Mouse (Mus musculus): ENCODE data around the gene Hist2h3b.
A peak's percentile ranks its signal among the peaks of the same experiment; 100 is the strongest.

Hist2h3b gene

GRCm38 (mm10) chr3:96268051-96268775, at the start of gene Hist2h3b:
Gene Hist2h3b (plus strand): TSS chr3:96268654.
- peak; percentile 98 for DNase-seq (ENCODE audit: low read depth, low spot score)

DNA sequence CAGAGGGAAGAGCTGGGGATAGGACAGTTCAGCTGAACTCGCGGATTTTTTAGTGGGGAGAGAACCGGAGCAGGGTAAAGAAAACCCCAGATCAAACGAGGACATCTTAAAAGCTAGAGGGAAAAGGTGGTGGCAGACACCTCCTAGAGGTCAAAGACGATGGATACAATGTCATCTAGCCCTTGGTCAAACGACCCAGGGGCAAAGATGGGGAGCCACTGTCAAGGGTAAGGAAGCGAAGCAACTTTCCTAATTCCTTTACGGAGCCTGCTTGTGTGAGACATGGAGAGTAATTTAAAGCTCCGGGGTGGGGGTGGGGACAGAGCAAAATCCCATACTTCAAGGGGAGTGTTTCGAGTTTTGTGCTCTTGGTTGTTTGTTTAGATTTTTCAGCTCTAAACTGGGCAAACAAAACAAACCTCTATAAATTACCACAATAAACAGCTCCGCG, 49.2 kb upstream of the Hist2h3b start:
- peak; percentile 55 for DNase-seq (ENCODE audit: low read depth, low spot score)

GRCm38 (mm10) chr3:96219661-96220130, 48.8 kb upstream of the Hist2h3b start, which contains the start of the genes Bola1 and Hist2h2ab:
Gene Bola1 (minus strand): TSS chr3:96219709.
Gene Hist2h2ab (plus strand): TSS chr3:96219865.
- DNase-seq (ENCODE audit: low read depth, low spot score): peak; percentile 98

DNA sequence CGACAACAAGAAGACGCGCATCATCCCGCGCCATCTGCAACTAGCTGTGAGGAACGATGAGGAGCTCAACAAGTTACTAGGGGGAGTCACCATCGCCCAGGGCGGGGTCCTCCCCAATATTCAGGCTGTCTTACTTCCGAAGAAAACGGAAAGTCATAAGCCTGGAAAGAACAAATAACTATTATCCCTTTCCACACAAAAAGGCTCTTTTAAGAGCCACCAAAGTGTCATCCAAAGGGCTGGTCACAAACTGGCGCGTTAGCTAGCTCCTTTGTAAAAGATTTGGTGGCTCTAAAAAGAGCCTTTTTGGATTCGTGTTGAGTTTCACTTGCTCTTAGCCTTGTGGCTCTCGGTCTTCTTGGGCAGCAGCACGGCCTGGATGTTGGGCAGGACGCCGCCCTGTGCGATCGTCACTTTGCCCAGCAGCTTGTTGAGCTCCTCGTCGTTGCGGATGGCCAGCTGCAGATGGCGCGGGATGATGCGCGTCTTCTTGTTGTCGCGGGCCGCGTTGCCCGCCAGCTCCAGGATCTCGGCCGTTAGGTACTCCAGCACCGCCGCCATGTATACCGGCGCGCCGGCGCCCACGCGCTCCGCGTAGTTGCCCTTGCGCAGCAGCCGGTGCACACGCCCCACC, 48.2 kb upstream of the Hist2h3b start:
- peak; percentile 47 for DNase-seq (ENCODE audit: low read depth, low spot score)

DNA sequence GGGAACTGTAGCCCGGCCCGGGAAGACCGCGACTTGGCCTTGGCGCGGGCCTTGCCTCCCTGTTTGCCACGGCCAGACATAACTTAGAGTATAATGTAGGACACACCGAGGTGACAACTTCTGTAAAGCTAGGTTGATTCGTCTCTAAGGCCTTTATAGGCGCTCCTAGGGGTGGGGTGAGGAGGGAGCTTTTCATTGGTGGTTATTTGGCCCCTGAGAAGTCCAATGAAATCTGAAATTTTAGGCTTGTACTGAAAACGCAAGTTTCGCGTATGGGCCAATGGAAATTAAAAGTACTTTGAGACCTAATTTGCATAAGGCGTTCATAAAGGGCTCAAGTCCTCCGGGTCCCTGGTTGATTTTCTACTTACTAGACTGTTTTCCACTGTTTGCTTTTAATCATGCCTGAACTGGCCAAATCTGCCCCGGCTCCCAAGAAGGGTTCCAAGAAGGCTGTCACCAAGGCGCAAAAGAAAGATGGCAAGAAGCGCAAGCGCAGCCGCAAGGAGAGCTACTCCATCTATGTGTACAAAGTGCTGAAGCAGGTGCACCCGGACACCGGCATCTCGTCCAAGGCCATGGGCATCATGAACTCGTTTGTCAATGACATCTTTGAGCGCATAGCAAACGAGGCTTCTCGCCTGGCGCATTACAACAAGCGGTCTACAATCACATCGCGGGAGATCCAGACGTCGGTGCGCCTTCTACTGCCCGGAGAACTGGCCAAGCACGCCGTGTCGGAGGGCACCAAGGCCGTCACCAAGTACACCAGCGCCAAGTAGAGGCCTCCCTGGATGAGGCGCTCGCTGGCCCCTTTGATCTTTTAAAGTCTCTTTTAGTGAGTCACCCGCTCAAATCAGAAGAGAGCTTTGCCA, 47.5 kb upstream of the Hist2h3b start, which contains the start of the genes Hist2h2ac and Hist2h2be:
Gene Hist2h2ac, minus strand, starts transcription at position 116 of the 875 bp plus-strand sequence.
Gene Hist2h2be, plus strand, starts transcription at position 355 of the 875 bp plus-strand sequence.
- peak; percentile 99 for DNase-seq (ENCODE audit: low read depth, low spot score)

GRCm38 (mm10) chr3:96221640-96222038, 46.8 kb upstream of the Hist2h3b start:
- peak; percentile 24 for DNase-seq (ENCODE audit: low read depth, low spot score)

DNA sequence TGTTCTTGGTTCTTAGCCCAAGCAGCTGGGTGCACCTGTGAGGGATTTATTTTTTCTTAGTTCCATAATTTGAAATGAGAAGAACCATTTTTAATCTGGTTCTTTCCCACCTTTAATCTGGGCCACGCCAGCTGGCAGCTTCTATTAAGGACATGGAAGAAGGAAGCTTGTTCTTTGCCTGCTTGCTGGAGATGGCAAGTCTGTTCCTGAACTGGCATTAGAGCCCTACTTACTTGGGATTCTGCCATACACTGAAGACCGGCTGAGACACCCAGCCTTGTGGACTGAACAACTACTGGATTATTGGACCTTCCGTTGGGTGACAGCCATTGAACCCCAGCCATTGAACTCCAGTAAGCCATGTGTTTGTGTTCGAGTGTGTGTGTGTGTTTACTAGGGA, 45.7 kb upstream of the Hist2h3b start:
- peak; percentile 28 for DNase-seq (ENCODE audit: low read depth, low spot score)

- no peak for DNase-seq (ENCODE audit: low read depth, low spot score)
Observed at GRCm38 (mm10) chr3:96225421-96225820, 43.0 kb upstream of the Hist2h3b start.

- DNase-seq (ENCODE audit: low read depth, low spot score): peak; percentile 54
Observed at GRCm38 (mm10) chr3:96226695-96227648, 41.5 kb upstream of the Hist2h3b start.

- DNase-seq (ENCODE audit: low read depth, low spot score): no peak
Observed at GRCm38 (mm10) chr3:96228828-96229227, 39.6 kb upstream of the Hist2h3b start.

DNA sequence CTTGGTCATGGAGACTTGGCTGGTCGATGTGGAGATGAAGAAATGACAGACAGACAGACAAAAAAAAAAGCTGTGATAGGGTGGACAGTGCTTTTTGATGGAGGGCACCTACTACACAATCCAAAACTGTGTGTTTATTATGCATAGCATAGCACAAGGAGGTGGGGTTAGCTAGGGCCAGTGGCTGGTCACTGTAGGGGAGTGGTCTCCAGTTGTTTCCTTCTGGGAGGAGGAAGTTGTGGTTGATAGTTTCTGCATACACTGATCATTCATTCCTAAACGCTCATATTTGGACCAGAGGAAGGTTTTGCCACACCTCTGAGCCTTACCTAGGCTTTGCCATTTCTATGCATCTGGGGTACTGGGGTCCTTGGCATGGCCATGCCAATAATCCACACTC, 38.0 kb upstream of the Hist2h3b start:
- no peak for DNase-seq (ENCODE audit: low read depth, low spot score)

- no peak for DNase-seq (ENCODE audit: low read depth, low spot score)
Observed at GRCm38 (mm10) chr3:96230910-96231757, 37.3 kb upstream of the Hist2h3b start.

GRCm38 (mm10) chr3:96231758-96232120, 36.7 kb upstream of the Hist2h3b start:
- no peak for DNase-seq (ENCODE audit: low read depth, low spot score)

GRCm38 (mm10) chr3:96234914-96235313, 33.5 kb upstream of the Hist2h3b start:
- DNase-seq (ENCODE audit: low read depth, low spot score): no peak

GRCm38 (mm10) chr3:96235836-96236235, 32.6 kb upstream of the Hist2h3b start:
- no peak for DNase-seq (ENCODE audit: low read depth, low spot score)

GRCm38 (mm10) chr3:96236834-96237334, 31.6 kb upstream of the Hist2h3b start:
- DNase-seq (ENCODE audit: low read depth, low spot score): no peak

DNA sequence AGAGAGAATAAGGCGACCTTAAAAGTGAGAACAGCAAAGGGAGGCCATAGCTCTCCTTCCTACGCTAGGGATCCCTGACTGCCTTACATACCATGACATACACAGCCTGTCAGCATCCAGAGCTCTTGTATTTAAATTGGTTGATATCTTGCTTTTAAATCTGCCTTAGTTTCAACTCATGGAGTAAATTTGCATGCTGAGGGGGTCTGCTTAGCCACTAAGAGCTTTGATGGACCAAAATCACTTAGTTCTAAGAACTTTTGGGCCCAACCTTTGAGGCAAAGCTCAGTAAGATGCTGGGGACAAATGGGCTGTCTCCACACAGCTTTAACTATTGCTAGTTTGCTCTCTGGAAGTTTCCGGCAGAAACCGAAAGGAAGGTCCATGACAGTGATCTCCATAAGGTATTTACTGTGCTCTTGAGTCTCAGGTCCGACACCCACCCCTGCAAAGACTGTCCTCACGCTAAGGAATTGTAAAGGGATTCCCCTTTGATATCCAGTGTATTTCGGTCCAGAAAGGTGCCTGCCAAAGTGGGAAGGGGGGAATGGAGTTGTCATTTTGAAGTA, 31.0 kb upstream of the Hist2h3b start:
- DNase-seq (ENCODE audit: low read depth, low spot score): no peak

DNA sequence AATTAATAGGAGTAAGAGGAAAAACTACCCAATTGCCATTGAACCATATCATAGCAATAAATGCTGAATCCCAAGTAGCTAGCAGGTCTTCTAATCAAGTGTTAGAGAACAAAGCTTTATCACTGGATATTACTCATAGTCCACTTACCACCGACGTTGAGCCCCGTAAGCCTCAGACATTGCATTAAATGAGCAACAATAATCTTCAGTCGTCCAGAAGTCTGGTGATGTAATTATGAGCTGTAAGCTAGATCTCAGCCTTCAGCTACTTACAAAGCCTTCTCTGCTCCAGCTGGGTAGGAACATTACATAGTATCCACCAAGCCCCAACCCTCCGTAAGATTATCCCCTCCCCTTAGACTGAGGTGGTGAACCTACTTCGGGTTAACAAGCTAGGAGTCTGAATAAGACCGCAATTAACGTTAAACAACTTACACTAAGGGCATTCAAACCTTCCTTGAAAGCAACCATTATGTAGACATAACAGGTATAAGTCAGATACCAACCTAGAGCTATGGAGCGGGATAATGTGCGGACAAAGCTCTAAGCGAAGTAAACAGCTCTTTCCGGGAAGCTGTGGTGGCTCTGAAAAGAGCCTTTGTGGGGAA, 30.4 kb upstream of the Hist2h3b start:
- no peak for DNase-seq (ENCODE audit: low read depth, low spot score)
